Mouse (Mus musculus) small intestine, adult 10 weeks (tissue): ENCODE measurements around the gene Kti12. TPM values are rescaled to one million over a fixed set of nuclear protein-coding genes. Genes with fewer than 3 reads are reported as not detected.

Experiments
- polyA plus RNA-seq: library from polyadenylated mRNA; stranded (reverse); fragments of 350-450 nt; fragmentation: Illumina TruSeq; extraction: RNeasy Lipid Tissue Mini Kit (QIAGEN cat#74804); gene quantifications from one replicate; pipeline ENCODE4 v1.2.3, GENCODE M21; 2014; ENCODE audit warnings: low replicate concordance

Gene Kti12
- 13.5 TPM for polyA plus RNA-seq

GRCm38 (mm10) chr4:108847715-108848504, at the start of gene Kti12:
Kti12 (plus strand) TSS chr4:108847785.

GRCm38 (mm10) chr4:108832916-108833827, 14.4 kb upstream of the Kti12 start, which contains the start of gene Btf3l4:
Btf3l4 (minus strand) TSS chr4:108833614.

GRCm38 (mm10) chr4:108834115-108834970, 13.2 kb upstream of the Kti12 start, which contains the start of gene Txndc12:
Txndc12 (plus strand) TSS chr4:108834601.

DNA sequence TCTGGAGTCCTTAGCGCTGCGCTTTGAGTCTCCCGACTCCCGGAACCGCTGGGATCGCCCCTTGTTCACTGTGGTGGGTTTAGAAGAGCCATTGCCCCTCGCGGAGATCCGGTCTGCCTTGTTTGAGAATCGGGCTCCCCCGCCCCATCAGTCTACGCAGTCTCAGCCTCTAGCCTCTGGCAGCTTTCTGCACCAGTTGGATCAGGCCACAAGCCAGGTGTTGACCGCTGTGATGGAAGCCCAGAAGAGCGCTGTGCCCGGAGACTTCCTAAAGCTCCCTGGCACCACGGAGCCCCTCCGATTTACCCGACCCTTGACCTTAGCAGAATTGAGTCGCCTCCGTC, 892 bp downstream of the Kti12 start, which contains the start of gene A730015C16Rik:
Gene A730015C16Rik, minus strand, starts transcription at position 115 of the 344 bp plus-strand sequence.

GRCm38 (mm10) chr4:108878963-108879822, 31.6 kb downstream of the Kti12 start, which contains the start of gene Rab3b:
Rab3b (plus strand) TSS chr4:108879063.

Other genes starting within 250 kb of the Kti12 start
- gene Cc2d1b, start 227.8 kb upstream of the Kti12 start, polyA plus RNA-seq = 34.9 TPM
- gene 3110021N24Rik, start 128.1 kb upstream of the Kti12 start, polyA plus RNA-seq = 2.1 TPM
- gene Zfyve9, start 67.0 kb upstream of the Kti12 start, polyA plus RNA-seq = 34.0 TPM
- 125 TPM for gene Btf3l4, start 14.2 kb upstream of the Kti12 start, polyA plus RNA-seq
- 34.4 TPM for gene Txndc12, start 13.2 kb upstream of the Kti12 start, polyA plus RNA-seq
- gene A730015C16Rik, start 834 bp downstream of the Kti12 start, polyA plus RNA-seq = not detected
- 0.85 TPM for gene Rab3b, start 31.3 kb downstream of the Kti12 start, polyA plus RNA-seq
- 238 TPM for gene Nrd1, start 152.9 kb downstream of the Kti12 start, polyA plus RNA-seq